ENCODE assay signal across 9 mouse cellular contexts in the genomic region with DNA sequence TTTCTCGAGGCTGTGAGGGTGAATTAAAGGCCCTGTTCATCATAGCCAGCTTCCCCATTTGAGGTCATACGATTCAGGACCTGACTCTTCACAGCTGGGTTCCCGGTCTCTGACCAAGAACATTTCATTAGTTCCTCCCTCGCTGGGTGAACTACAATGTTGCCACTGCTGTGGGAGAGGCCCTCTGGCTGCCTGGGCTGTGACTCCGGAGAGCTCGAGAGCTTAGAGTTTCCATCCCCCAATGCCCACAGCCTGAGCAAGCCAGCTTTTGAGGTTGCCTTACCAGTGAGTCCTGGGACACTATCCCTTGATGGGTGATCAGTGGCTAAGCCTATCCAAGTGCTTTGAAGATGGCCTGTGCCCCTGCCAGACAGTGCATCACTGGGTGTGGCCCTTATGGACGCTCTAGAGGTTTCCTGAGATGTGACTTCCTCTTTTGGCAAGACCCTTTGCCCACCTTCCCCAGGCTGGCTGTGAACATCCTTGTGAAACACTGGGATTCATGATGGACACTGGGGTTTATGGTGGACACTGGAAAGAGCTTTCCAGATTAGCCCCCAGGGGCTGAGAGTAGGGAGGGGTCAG. TPM values are rescaled to one million over a fixed set of nuclear protein-coding genes. Genes with fewer than 3 reads are reported as not detected.
A peak's percentile ranks its signal among the peaks of the same experiment; 100 is the strongest.
DNase-seq lines count a peak whose midpoint lies in the region; ATAC-seq and TF ChIP-seq lines count a peak whose summit lies in the region.
"Had no signal": no experiment of that assay in that cellular context is flagged by ENCODE, and none has a peak within 500 bp of the region (broad histone marks: within the 10 kb centered on the region; RNA-seq: fewer than 3 reads in every experiment).

No protein-coding gene starts in this region.

- 0 out of 2 replicates have a peak overlapping the region, but pooled peaks have one; percentile 4 for H3K27ac ChIP-seq in heart, embryonic 10.5 days
- peak overlapping the region; percentile 99 for H3K27ac ChIP-seq in bone marrow macrophage, adult 2 months (ENCODE audit: insufficient read depth, low read depth, low read length)
- H3K27ac ChIP-seq in liver, embryonic 11.5 days (ENCODE audit: low read depth, low read length): no peak overlapping the region

- H3K36me3 ChIP-seq in heart, embryonic 10.5 days: peaks cover 28% of the 10 kb centered on the region
- H3K36me3 ChIP-seq in liver, embryonic 11.5 days (ENCODE audit: control insufficient read depth, insufficient read depth, low read length): no peaks in the 10 kb centered on the region

- ATAC-seq in liver, embryonic 11.5 days (replicated peaks; ENCODE audit: low FRiP score): no peak
- ATAC-seq in megakaryocyte-erythroid progenitor cell, adult 5-6 weeks (replicated peaks; ENCODE audit: low FRiP score, low TSS enrichment, poor library complexity, severe bottlenecking): no peak

- H3K9me3 ChIP-seq in heart, embryonic 10.5 days: no peaks in the 10 kb centered on the region
- no peaks in the 10 kb centered on the region for H3K9me3 ChIP-seq in liver, embryonic 11.5 days (ENCODE audit: control insufficient read depth, low read length)

- TF ChIP-seq CTCF in bone marrow macrophage, adult 2 months (IDR thresholded peaks at IDR 0.05; ENCODE audit: low read depth, low read length): no peak

- no peak for DNase-seq in heart, embryonic 10.5 days (ENCODE audit: low spot score)
- no peak for DNase-seq in heart, postnatal 4 days
- no peak for DNase-seq in liver, embryonic 11.5 days (ENCODE audit: low spot score)
- DNase-seq in monocyte, adult 2 months (ENCODE audit: low read depth in 1 of 2, low spot score in 2 of 2): peak; percentile 68 to 79
- no peak for DNase-seq in adipocyte (ENCODE audit: low spot score)
- no peak for DNase-seq in adrenal gland, postnatal 36 days

- 60% methylated on average over 7 of the region's 7 CpGs for WGBS in heart, embryonic 10.5 days
- WGBS in liver, embryonic 11.5 days: 41% methylated on average over 7 of the region's 7 CpGs

- no peak for TF ChIP-seq POLR2A in bone marrow macrophage, adult 2 months (IDR thresholded peaks at IDR 0.05; ENCODE audit: borderline replicate concordance, low read depth, low read length)

- H3K4me3 ChIP-seq in heart, embryonic 10.5 days: no peak overlapping the region
- peak overlapping the region; percentile 97 for H3K4me3 ChIP-seq in bone marrow macrophage, adult 2 months (ENCODE audit: insufficient read depth, low read length)
- 0 out of 2 replicates have a peak overlapping the region, but pooled peaks have one; percentile 2 for H3K4me3 ChIP-seq in liver, embryonic 11.5 days (ENCODE audit: low read depth, low read length)
- H3K4me3 ChIP-seq: myocyte had no signal

- no peak overlapping the region; the same call in 1 of the 2 replicates for H3K9ac ChIP-seq in liver, embryonic 11.5 days (ENCODE audit: low read depth, low read length)

- peak overlapping the region; percentile 97 for H3K4me2 ChIP-seq in liver, embryonic 11.5 days

- H3K27me3 ChIP-seq in heart, embryonic 10.5 days (ENCODE audit: insufficient read depth, poor library complexity, severe bottlenecking): no peaks in the 10 kb centered on the region
- no peaks in the 10 kb centered on the region for H3K27me3 ChIP-seq in liver, embryonic 11.5 days (replicated peaks; ENCODE audit: control insufficient read depth, insufficient read depth, low read length)

- H3K4me1 ChIP-seq in heart, embryonic 10.5 days: peaks cover 37% of the 10 kb centered on the region
- peaks cover 29% of the 10 kb centered on the region for H3K4me1 ChIP-seq in bone marrow macrophage, adult 2 months (ENCODE audit: control insufficient read depth, insufficient read depth, low read length)
- H3K4me1 ChIP-seq in liver, embryonic 11.5 days (replicated peaks; ENCODE audit: control insufficient read depth, insufficient read depth, low read length): peaks cover 24% of the 10 kb centered on the region

RNA-seq across cellular contexts. Expression of a gene that starts 2.1 kb away (rescaled TPM):
- polyA plus RNA-seq in heart, embryonic 10.5 days (2016; fragmentation: Nextera tagmentation; extraction: Ambion mirVana): 34.9 and 37.8 TPM in 2 replicates
- 10 to 100 TPM; 22.4 to 24.3 TPM for total RNA-seq in heart, postnatal 4 days (2021)
- 203 and 230 TPM in 2 replicates for polyA plus RNA-seq in bone marrow macrophage, adult 2 months (2012; ENCODE audit: insufficient read depth, insufficient read length, missing spikeins)
- polyA plus RNA-seq in liver, embryonic 11.5 days (2014; fragmentation: Nextera tagmentation; extraction: Ambion mirVana): 41.7 and 42.7 TPM in 2 replicates
- 24.6 and 25.2 TPM in 2 replicates for total RNA-seq in megakaryocyte-erythroid progenitor cell, adult 5-6 weeks (2014; fragmentation: Nextera tagmentation)
- total RNA-seq in megakaryocyte-erythroid progenitor cell, adult 5-6 weeks (2017): 20.4 and 28.7 TPM in 2 replicates
- 10 to 100 TPM; 33.3 to 34.2 TPM for total RNA-seq in adrenal gland, postnatal 36 days (2021)

RNA-seq across cellular contexts. Expression of a gene that starts 21.4 kb away (rescaled TPM):
- polyA plus RNA-seq in heart, embryonic 10.5 days (2016; fragmentation: Nextera tagmentation; extraction: Ambion mirVana): 159 and 233 TPM in 2 replicates
- 10 to 100 TPM; 63.0 to 65.1 TPM for total RNA-seq in heart, postnatal 4 days (2021)
- not detected in 2 replicates for polyA plus RNA-seq in bone marrow macrophage, adult 2 months (2012; ENCODE audit: insufficient read depth, insufficient read length, missing spikeins)
- 107 and 128 TPM in 2 replicates for polyA plus RNA-seq in liver, embryonic 11.5 days (2014; fragmentation: Nextera tagmentation; extraction: Ambion mirVana)
- not detected in 2 replicates for total RNA-seq in megakaryocyte-erythroid progenitor cell, adult 5-6 weeks (2014; fragmentation: Nextera tagmentation)
- not detected in 2 replicates for total RNA-seq in megakaryocyte-erythroid progenitor cell, adult 5-6 weeks (2017)
- total RNA-seq in adrenal gland, postnatal 36 days (2021): 10 to 100 TPM in 1 of 2 experiments, 1 to 10 TPM in 1; 8.4 to 10.5 TPM

RNA-seq across cellular contexts. Expression of a gene that starts 27.8 kb away (rescaled TPM):
- polyA plus RNA-seq in heart, embryonic 10.5 days (2016; fragmentation: Nextera tagmentation; extraction: Ambion mirVana): 605 and 778 TPM in 2 replicates
- total RNA-seq in heart, postnatal 4 days (2021): 100 to 1,000 TPM; 633 to 638 TPM
- 145 and 163 TPM in 2 replicates for polyA plus RNA-seq in bone marrow macrophage, adult 2 months (2012; ENCODE audit: insufficient read depth, insufficient read length, missing spikeins)
- 339 and 355 TPM in 2 replicates for polyA plus RNA-seq in liver, embryonic 11.5 days (2014; fragmentation: Nextera tagmentation; extraction: Ambion mirVana)
- total RNA-seq in megakaryocyte-erythroid progenitor cell, adult 5-6 weeks (2014; fragmentation: Nextera tagmentation): 154 and 177 TPM in 2 replicates
- total RNA-seq in megakaryocyte-erythroid progenitor cell, adult 5-6 weeks (2017): 99.5 and 128 TPM in 2 replicates
- 100 to 1,000 TPM; 418 to 498 TPM for total RNA-seq in adrenal gland, postnatal 36 days (2021)

Comparison
In these comparisons a context has a peak if more than half of its experiments do, and no peak if none do; other contexts are left out.
1. DNase-seq: peak in monocyte, adult 2 months (2 of 2); none in heart, embryonic 10.5 days (single experiment), heart, postnatal 4 days (single experiment), liver, embryonic 11.5 days (single experiment), adipocyte (single experiment) and adrenal gland, postnatal 36 days (0 of 2).
2. RNA of a gene that starts 21.4 kb away (total RNA-seq): 63.0 to 65.1 TPM in heart, postnatal 4 days and 8.4 to 10.5 TPM in adrenal gland, postnatal 36 days; not detected in megakaryocyte-erythroid progenitor cell, adult 5-6 weeks; every median in the first group is over 4 times any median in the second.